Mouse (Mus musculus) neutrophil, adult 5-6 weeks (primary cell): ENCODE measurements around the gene Teddm2. TPM values are rescaled to one million over a fixed set of nuclear protein-coding genes. Genes with fewer than 3 reads are reported as not detected.
A peak's percentile ranks its signal among the peaks of the same experiment; 100 is the strongest.

ENCODE experiments used
- ATAC-seq: fragments of 151-379, 151-347 bp; 2 replicates; pipeline ENCODE4 v1.8.0; 2017; ENCODE audit warnings: mild to moderate bottlenecking, moderate TSS enrichment; ENCODE audit not compliant: insufficient number of reproducible peaks, poor library complexity, low FRiP score, severe bottlenecking; ENCODE audit errors: extremely low read depth
- total RNA-seq: library from RNA; stranded (forward); fragments of 200-1000 nt; gene quantifications from 2 replicates; pipeline ENCODE4 v1.2.3, GENCODE M21; 2017

Gene Teddm2
- total RNA-seq, result 1.1 and 1.5 TPM in 2 replicates

DNA sequence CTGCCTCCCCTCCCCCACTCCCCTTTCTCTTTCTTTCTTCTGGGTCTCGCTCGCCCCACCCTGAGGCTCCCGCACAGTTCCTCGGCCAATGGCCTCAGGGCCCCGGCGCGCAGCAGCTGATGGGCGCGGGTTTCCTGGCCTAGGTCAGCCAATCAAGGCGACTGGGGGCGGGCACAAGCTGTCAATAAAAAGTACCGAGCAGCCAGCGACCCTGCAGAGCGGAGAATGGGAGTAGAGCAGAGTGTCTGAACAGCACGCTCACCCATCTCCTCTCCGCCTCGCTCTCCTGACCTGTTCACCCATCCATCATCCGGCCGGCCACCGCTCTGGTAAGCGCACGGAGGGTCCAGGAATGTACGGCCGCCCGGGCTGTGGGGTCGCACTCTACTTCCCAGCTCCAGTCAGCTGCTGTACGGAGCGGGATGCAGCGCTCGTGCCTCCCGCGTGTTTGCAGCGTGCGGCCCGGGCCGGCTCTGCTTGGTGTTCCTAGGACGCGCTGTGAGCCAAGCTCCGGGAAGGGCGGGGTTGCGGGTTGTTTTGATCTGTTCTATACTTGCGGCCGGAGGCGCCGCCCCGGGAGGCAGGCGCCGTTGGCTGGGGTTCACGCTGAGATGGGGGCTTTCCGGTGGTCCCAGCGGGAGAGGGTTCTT is at the start of gene Teddm2, which contains the start of gene Glul:
Gene Teddm2, minus strand, starts transcription at position 498 of the 650 bp plus-strand sequence.
Gene Glul, plus strand, starts transcription at position 214 of the 650 bp plus-strand sequence.
- ATAC-seq, result peak; percentile 88

DNA sequence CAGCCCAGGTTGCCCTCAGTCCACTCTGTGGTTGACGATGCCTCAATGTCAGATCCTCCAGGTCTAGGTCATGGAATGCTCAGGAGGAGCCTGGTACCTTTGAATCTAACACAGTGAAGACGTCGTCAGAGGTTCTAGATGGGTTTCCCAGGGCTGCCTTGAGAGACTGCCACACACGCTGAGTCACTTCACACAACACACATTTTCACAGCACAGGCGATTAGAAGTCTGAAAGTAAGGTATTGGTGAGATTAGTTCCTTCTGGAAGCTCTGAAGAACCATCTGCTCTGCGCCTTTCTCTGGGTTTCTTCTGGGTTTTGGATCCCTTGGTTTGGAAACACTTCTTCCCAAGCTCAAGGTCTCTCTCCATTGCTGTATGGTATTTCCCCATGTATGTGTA is 47.8 kb upstream of the Teddm2 start:
- no peak for ATAC-seq

DNA sequence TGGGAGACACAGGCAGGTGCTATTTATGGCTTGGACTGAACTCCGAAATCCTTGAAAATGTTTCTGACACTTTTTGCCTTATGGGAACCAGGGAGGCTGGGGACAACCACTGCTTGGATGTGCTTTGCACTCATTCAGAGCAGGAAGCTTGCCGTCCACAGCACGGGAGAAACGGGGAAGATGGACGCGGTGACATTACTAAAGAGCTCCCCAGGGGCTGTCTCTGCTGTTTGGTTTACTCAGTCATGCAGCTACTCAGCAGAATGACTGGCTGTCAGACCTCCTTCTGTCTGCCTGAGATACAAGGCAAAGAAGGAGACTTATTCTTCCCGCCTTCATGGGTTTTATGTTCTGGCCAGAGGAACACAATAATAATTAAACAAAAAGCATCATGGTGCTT is 46.9 kb upstream of the Teddm2 start:
- ATAC-seq, result no peak

DNA sequence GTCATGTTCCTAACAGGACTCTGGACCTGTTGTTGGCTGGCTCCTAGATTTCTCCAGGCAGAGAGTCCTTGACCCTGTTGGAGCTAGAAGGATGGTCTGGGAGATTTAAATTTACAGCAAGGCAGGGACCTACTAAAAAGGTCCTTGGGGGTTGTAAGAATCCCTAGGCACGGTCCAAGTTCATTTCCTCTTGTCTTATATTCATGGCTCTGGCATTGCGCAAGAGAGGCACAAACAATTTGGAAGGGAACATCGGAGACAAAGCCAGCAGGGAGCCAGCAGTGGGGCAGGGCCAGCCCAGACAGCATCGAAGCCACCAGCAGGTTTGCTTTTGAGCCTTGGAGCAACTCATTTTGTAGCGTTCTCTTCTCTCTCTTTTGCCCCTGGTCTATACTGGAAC is 45.2 kb upstream of the Teddm2 start:
- no peak for ATAC-seq

DNA sequence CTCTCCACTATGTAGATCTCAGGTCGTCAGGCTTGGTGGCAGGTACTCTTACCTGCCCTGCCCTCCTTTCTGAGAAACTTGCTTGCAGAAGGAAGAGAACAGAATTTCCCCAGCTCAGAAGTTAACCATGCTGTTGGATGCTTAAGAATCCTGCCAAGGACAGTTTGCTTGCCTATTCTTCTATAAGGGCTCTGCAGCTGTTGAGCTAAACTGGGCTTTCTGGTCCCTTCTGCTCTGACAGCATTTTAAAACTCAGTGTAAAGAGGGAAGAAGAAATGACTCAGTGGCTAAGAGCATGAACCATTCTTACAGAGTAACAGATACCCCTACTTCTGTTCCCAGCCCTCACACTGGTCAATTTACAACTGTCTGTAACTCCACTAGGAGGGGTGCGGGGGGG is 41.0 kb upstream of the Teddm2 start:
- no peak for ATAC-seq

DNA sequence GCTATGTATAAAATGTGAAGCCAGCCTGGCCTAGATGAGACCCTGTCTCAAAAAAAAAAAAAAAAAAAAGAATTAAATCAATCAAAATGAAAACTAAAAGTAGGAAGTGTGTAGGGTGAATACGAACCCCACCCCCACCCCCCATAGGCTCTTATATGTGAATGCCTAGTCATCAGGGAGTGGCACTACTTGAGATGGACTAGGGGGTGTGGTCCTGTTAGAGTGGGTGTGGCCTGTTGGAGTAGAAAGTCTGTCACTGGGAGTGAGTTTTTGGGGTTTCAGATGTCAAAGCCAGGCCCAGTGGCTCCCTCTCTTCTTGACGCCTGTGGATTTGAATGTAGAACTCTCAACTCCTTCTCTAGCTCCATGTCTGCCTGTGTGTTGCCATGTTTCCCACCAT is 37.0 kb upstream of the Teddm2 start:
- ATAC-seq, result no peak

DNA sequence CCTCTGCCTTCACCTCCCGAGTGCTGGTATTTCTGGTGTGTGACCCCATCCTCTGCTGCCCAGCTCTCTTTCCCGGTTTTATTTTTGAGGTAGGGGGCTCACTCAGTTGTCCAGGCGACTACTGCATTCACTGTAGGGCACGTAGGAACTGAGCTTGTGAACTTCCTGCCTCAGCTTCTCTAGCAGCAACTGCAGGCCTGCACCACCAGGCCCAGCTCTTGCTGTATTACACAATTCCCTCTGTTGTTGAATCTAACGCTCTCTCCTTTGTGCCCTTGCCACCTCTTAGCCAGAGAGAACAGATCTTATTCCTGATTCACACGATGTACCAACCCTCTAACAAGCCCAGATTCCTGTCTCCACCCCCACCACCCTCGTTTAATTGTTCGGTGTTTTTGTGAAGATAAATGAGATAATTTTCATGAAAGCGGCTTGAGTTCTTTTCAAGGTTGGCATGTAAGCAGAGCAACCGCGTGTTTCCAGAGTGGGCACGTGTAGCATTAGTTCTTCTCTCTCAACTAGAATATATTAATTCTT is 35.9 kb upstream of the Teddm2 start:
- ATAC-seq, result no peak

DNA sequence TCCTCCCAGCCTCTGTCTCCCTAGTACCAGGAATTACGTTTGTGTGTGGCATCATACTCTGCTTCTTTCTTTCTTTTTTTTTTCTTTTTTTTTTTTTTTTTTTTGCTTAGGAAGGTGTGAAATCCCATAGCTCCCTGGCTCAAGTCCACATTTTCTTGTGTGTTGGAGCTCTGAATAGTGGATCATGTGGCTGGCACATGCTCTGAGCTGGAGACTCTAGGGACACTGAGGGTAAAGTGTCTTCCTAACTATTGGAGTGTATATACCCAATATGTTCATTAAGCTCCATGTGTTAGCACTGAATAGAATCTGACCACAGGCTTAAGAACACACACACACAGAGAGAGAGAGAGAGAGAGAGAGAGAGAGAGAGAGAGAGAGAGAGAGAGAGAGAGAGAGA is 33.7 kb upstream of the Teddm2 start:
- ATAC-seq, result no peak

DNA sequence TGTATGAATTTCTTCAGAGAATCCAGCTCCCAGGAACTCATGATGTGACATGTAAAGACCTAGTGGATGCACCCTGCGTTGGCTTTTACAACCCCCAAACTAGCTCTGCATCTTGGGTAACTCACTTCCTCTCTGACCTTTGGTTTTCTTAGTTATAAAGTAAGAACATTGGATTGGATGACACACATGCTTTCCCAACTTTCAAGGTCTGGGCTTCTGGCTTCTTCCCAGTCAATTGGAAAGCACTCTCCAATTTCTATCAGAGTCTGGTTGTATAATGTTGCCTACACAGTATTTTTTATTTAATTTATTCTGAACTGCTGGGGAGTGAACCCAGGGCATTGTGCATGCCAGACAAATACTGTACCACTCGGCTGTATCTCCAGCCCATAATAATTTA is 30.4 kb upstream of the Teddm2 start:
- no peak for ATAC-seq

DNA sequence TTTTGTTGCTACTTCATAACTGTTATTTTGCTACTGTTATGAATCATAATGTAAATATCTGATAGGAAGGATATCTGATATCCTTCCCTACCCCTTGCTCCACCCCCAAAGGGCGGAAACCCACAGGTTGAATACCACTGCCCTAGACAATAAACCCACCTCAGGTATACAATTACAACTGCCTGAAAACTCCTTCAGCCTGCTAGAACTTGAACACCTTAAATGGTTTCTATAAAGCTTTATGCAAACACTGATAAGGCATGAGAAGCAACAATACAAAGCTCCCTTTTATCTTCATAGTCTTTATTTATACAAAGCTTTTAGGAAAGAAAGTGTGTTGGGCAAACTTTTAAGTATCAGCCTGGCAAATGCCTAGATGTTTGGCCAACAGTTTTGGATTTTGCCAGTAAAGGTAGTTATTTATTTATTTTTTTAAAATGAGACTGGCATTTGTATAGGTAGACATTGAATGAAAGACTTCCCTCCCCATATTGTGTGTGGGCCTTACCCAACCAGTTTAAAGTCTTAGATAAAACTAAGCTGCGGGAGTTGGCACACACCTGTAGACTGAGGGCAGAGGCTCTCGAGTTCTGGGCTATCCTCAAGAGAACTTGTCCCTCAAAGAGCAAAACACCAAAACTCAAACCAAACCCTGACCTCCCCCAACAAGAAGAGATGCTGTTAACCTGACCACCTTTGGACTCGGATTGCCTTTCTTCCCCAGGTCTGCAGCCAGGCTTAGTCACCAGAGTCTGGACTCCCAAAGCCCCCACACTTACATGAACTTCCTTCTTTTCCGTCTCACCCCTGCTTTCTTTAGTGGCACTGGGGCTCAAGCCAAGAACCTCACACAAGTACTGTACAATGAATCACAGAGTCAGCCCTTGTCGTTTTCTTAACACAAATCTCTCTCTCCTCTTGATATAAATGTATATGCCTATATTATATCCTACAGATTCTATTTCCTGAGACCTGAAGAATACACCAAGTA is 24.7 kb upstream of the Teddm2 start:
- ATAC-seq, result no peak

DNA sequence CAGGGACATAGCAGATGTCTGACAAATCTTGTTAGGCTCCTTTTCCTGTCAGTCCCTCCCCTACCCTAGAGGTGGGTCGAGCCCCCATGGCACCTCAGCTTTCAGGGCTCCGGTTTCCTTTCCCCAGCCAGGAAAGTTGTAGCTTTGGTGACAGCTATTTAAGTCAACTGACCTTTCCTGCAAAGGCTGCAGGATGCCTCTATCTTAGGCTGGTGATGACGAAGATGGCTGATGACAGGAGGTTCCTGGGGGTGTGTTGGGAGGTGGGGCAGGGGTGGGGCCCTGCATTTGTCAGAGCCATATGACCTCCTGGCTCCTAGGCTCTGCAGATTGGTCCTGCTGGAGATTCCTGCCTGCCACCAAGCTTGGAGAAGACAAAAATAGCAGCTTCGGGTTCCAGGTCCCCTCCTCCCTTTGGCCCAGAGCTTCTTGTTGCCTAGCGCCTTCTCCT is 22.6 kb upstream of the Teddm2 start:
- ATAC-seq, result no peak

DNA sequence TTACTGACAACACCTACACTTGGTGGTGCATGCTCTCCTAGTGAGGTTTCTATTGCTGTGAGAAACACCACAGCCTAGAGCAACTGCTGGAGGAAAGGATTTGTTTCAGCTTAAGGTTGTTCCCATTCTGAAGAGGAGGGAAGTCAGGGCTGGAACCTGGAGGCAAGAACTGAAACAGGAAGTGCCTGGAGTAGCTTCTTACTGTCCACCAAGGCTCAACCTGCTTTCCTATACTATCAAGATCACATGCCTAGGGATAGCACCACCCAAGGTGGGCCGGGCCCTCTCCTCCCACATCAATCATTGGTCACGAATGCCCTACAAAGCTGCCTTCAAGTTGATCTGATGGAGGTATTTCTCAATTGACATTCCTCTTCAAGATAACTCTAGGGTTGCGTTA is 21.6 kb upstream of the Teddm2 start:
- ATAC-seq, result no peak

DNA sequence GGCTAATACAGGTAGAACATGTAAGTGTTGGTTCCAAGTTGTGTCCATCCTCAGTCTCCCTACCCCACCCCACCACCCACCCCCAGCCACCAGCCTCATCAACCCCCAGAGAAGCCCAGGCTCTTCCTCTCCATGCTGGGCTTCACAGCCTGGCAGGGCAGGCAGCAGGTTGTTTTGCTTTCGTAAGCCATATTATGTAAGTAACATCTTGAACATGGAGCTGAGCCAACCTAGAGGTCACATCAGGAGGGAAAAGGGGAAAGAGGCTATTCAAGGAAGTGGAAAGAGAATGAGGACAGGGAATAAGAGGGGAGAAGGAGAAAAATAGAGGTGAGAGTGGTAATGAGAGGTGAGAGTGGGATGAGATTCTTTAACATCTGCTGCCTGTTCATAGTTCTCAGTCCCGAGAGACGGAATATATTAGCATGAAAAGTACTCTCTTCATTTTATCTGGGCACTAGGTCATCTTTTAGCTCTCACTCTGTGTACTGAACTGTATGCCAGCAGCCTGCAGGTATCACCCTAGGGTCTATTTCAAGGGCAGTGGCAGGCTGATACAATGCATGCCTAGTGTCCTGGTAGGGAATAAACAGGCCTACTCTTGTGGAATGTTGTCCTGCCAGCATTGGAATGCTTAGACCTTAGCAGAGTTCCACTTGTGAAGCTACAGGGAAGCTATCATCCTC is 18.6 kb upstream of the Teddm2 start:
- ATAC-seq, result no peak

DNA sequence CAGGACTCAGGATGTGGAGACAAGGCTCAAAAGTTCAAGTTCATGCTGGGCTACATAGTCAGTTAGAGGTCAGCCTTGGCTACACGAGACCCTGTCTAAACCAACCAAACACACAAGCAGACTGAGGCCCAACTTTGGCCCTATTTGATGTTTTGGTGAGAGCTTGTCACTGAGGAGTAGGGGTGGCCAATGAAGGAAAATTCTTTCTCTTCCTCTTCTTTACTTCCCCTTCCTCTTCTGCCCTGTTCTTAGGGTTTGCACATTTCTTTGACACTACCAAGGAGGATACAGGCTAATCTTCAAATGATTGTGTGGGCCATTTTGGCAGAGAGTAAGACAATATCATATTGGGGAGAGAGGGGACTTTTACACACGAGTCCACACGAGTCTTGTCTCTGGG is 13.8 kb upstream of the Teddm2 start:
- ATAC-seq, result peak; percentile 51; the same call in 1 of the 2 replicates

DNA sequence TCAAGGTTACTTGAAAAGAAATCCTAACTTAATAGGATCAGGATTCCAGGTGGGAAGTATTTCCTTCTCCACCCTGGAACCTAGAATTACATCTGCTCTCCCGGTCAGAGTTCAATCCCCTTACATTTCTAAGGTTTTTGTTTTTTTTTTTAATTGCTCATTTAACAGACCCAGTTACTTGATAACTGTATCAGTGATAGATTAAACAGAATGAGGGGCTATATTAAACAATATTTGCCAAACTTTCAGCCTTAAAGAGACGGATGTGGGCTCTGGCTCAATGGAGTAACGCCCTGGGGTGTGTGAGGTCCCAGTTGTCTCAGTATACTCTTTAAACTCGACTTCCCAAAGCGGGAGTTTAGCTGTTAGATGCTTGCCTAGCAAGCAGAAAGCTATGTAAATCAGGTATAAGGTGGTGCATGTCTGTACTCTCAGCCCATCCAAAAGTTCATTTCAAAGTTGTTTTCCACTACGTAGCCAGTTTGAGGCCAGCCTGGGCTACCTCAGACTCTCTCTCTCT is 11.3 kb upstream of the Teddm2 start:
- ATAC-seq, result no peak

DNA sequence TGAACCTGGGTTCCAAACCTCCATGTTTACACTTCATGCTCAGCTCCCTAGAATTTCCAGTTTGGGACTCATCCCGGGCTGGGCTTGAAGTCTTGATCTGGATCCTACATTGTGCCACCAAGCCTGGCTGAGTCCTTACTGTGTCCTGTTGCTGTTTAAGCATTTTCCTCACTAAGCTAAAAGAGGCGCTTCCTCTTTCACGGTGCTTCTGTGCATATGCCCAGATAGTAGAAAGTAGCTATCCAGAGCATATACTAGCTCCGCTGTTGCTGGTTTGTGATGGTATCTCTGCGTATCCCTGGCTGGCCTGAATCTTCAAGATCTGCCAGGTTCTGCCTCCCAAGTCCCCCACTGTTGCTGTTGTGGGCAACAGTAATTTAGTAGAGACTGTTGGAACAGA is 10.4 kb upstream of the Teddm2 start:
- no peak for ATAC-seq

DNA sequence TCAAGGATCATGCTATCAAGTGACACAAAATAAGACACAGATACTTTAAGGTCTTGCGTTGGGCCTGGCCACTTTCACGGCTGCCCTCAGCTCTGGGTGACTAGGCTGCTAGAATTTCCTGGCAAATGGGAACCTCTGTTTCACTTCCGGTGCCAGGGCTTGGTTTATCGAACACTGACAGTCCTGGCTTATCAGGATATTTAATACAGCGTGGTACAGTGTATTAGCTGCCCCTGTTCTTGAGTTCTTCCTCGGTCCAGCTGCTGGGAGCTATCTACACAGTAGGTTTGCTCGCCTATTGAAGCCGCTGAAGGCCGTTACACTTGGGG is 9.9 kb upstream of the Teddm2 start:
- ATAC-seq, result no peak

DNA sequence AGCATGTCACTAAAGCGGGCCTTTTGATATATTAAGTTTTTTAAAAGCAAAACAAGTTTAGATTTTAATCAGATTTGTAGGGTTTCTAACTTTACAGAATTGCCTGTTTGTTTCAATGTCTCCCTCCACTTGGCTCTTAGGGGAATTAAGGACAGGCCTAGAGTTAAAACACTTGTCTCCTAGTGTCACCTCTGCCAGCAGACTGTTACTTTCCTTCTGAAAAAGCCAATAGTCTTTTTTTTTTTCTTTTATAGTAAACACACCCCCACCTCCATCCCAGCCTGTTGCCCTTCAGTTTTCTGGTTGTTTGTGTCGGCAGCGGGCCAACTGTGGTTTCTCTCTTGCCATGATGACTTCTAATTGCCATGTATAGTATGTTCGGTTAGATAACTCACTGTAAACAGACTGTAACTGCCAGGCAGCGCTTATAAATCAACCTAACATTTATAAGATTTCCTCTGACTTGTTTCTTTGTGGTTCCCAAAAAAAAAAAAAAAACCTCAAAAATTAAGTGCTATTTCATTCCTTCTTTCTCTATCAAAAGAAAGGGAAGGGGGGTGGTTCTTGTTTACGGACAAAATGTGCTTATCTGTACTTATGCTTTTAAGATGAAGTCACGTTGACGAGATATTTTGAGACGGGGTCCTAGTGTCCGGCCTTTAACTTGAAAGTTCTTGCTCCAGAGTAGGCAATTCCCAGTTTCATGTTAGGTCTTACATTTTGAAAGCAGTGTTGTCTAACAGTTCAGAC is 9.4 kb upstream of the Teddm2 start:
- ATAC-seq, result no peak

DNA sequence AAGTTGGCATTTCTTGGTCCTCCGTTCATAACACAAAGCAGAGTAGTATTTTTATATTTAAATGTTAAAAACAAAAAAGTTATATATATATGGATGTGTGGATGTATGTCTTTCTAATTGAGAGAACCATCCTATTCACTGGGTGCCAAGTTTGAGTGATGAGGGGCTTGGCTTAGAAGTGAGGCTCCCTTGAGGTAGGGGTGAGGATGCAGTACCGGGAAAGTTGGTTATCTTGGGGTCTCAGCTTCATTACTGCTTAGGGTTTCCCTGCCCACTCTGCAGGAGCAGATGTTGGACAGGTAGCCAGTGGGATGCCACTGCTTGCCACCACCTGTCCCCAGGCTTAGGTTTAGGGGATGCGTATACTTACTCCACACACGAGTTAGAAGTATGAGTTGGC is 8.7 kb upstream of the Teddm2 start:
- no peak for ATAC-seq
